Mouse (Mus musculus): ENCODE results near the gene Stx16. TPM values are rescaled to one million over a fixed set of nuclear protein-coding genes. Genes with fewer than 3 reads are reported as not detected.

The Stx16 gene
- polyA plus RNA-seq, 1 experiment from 2014 or later, result 8.4 TPM

- Histone ChIP-seq H3K4me3 (ENCODE audit: low read depth, low read length) (no peak overlapping the region), H3K4me1 (ENCODE audit: control insufficient read depth, insufficient read depth, low read length) (0 out of 2 replicates have a peak, but pooled peaks cover 2% of the 10 kb centered on the region), H3K4me2 (ENCODE audit: low read depth, low read length) (no peak overlapping the region), H3K9me3 (ENCODE audit: control insufficient read depth, low read length) (no peaks in the 10 kb centered on the region), H3K27ac (ENCODE audit: low read depth, low read length) (no peak overlapping the region), H3K36me3 (ENCODE audit: control insufficient read depth, insufficient read depth, low read length) (no peaks in the 10 kb centered on the region), H3K9ac (replicated peaks; ENCODE audit: low read depth, low read length) (no peak overlapping the region), H3K27me3 (ENCODE audit: control insufficient read depth, insufficient read depth, low read length) (no peaks in the 10 kb centered on the region)
- 85% methylated on average over 12 of the region's 12 CpGs for WGBS
- ATAC-seq (ENCODE audit: low read depth), result no peak
Observed at GRCm38 (mm10) chr2:174114148-174114864, 38.2 kb downstream of the Stx16 start.

GRCm38 (mm10) chr2:174116929-174117328 lies 40.8 kb downstream of the Stx16 start:
- ATAC-seq (ENCODE audit: low read depth), result no peak
- H3K36me3 ChIP-seq (ENCODE audit: control insufficient read depth, insufficient read depth, low read length), result no peaks in the 10 kb centered on the region
- H3K27ac ChIP-seq (ENCODE audit: low read depth, low read length), result no peak overlapping the region
- no peak overlapping the region for H3K4me3 ChIP-seq (ENCODE audit: low read depth, low read length)
- no peaks in the 10 kb centered on the region for H3K27me3 ChIP-seq (ENCODE audit: control insufficient read depth, insufficient read depth, low read length)
- H3K9ac ChIP-seq (replicated peaks; ENCODE audit: low read depth, low read length), result no peak overlapping the region
- no peaks in the 10 kb centered on the region for H3K4me1 ChIP-seq (ENCODE audit: control insufficient read depth, insufficient read depth, low read length)
- no peaks in the 10 kb centered on the region for H3K9me3 ChIP-seq (ENCODE audit: control insufficient read depth, low read length)
- H3K4me2 ChIP-seq (ENCODE audit: low read depth, low read length), result no peak overlapping the region
- 42% methylated on average over 16 of the region's 16 CpGs for WGBS

- Histone ChIP-seq H3K27ac (ENCODE audit: low read depth, low read length) (no peak overlapping the region), H3K27me3 (ENCODE audit: control insufficient read depth, insufficient read depth, low read length) (no peaks in the 10 kb centered on the region), H3K4me1 (ENCODE audit: control insufficient read depth, insufficient read depth, low read length) (no peaks in the 10 kb centered on the region), H3K4me2 (ENCODE audit: low read depth, low read length) (no peak overlapping the region), H3K9me3 (ENCODE audit: control insufficient read depth, low read length) (no peaks in the 10 kb centered on the region), H3K9ac (replicated peaks; ENCODE audit: low read depth, low read length) (no peak overlapping the region), H3K4me3 (ENCODE audit: low read depth, low read length) (no peak overlapping the region), H3K36me3 (ENCODE audit: control insufficient read depth, insufficient read depth, low read length) (no peaks in the 10 kb centered on the region)
- ATAC-seq (ENCODE audit: low read depth), result peak; percentile 67; the same call in 1 of the 2 replicates
- 35% methylated on average over 11 of the region's 11 CpGs for WGBS
Observed at GRCm38 (mm10) chr2:174118141-174118540, 42.0 kb downstream of the Stx16 start.

GRCm38 (mm10) chr2:174119259-174119658 lies 43.2 kb downstream of the Stx16 start:
- no peaks in the 10 kb centered on the region for H3K27me3 ChIP-seq (ENCODE audit: control insufficient read depth, insufficient read depth, low read length)
- no peak overlapping the region for H3K27ac ChIP-seq (ENCODE audit: low read depth, low read length)
- H3K4me2 ChIP-seq (ENCODE audit: low read depth, low read length), result no peak overlapping the region
- H3K36me3 ChIP-seq (ENCODE audit: control insufficient read depth, insufficient read depth, low read length), result no peaks in the 10 kb centered on the region
- ATAC-seq (ENCODE audit: low read depth), result no peak
- H3K9ac ChIP-seq (replicated peaks; ENCODE audit: low read depth, low read length), result no peak overlapping the region
- H3K4me1 ChIP-seq (ENCODE audit: control insufficient read depth, insufficient read depth, low read length), result no peaks in the 10 kb centered on the region
- H3K4me3 ChIP-seq (ENCODE audit: low read depth, low read length), result no peak overlapping the region
- no peaks in the 10 kb centered on the region for H3K9me3 ChIP-seq (ENCODE audit: control insufficient read depth, low read length)
- WGBS, result 92% methylated on average over 11 of the region's 11 CpGs

- no peak overlapping the region for H3K4me2 ChIP-seq (ENCODE audit: low read depth, low read length)
- no peak overlapping the region for H3K4me3 ChIP-seq (ENCODE audit: low read depth, low read length)
- H3K4me1 ChIP-seq (ENCODE audit: control insufficient read depth, insufficient read depth, low read length), result no peaks in the 10 kb centered on the region
- ATAC-seq (ENCODE audit: low read depth), result no peak
- H3K27me3 ChIP-seq (ENCODE audit: control insufficient read depth, insufficient read depth, low read length), result no peaks in the 10 kb centered on the region
- H3K9me3 ChIP-seq (ENCODE audit: control insufficient read depth, low read length), result no peaks in the 10 kb centered on the region
- H3K36me3 ChIP-seq (ENCODE audit: control insufficient read depth, insufficient read depth, low read length), result no peaks in the 10 kb centered on the region
- 97% methylated on average over 19 of the region's 19 CpGs for WGBS
- H3K9ac ChIP-seq (replicated peaks; ENCODE audit: low read depth, low read length), result no peak overlapping the region
- H3K27ac ChIP-seq (ENCODE audit: low read depth, low read length), result no peak overlapping the region
Observed at GRCm38 (mm10) chr2:174120631-174121030, 44.5 kb downstream of the Stx16 start.

- WGBS, result 89% methylated on average over 12 of the region's 12 CpGs
- H3K4me1 ChIP-seq (ENCODE audit: control insufficient read depth, insufficient read depth, low read length), result peaks cover under 1% of the 10 kb centered on the region; the same call in 1 of the 2 replicates
- H3K4me2 ChIP-seq (ENCODE audit: low read depth, low read length), result no peak overlapping the region
- H3K36me3 ChIP-seq (ENCODE audit: control insufficient read depth, insufficient read depth, low read length), result no peaks in the 10 kb centered on the region
- no peaks in the 10 kb centered on the region for H3K27me3 ChIP-seq (ENCODE audit: control insufficient read depth, insufficient read depth, low read length)
- H3K27ac ChIP-seq (ENCODE audit: low read depth, low read length), result no peak overlapping the region
- H3K9ac ChIP-seq (replicated peaks; ENCODE audit: low read depth, low read length), result no peak overlapping the region
- no peaks in the 10 kb centered on the region for H3K9me3 ChIP-seq (ENCODE audit: control insufficient read depth, low read length)
- no peak overlapping the region for H3K4me3 ChIP-seq (ENCODE audit: low read depth, low read length)
- ATAC-seq (ENCODE audit: low read depth), result no peak
Observed at GRCm38 (mm10) chr2:174121411-174121947, 45.4 kb downstream of the Stx16 start.

- no peak overlapping the region for H3K4me2 ChIP-seq (ENCODE audit: low read depth, low read length)
- no peaks in the 10 kb centered on the region for H3K36me3 ChIP-seq (ENCODE audit: control insufficient read depth, insufficient read depth, low read length)
- no peak overlapping the region for H3K9ac ChIP-seq (replicated peaks; ENCODE audit: low read depth, low read length)
- H3K9me3 ChIP-seq (ENCODE audit: control insufficient read depth, low read length), result no peaks in the 10 kb centered on the region
- ATAC-seq (ENCODE audit: low read depth), result no peak
- H3K4me1 ChIP-seq (ENCODE audit: control insufficient read depth, insufficient read depth, low read length), result peaks cover 9% of the 10 kb centered on the region
- no peaks in the 10 kb centered on the region for H3K27me3 ChIP-seq (ENCODE audit: control insufficient read depth, insufficient read depth, low read length)
- 98% methylated on average over 2 of the region's 2 CpGs for WGBS
- H3K4me3 ChIP-seq (ENCODE audit: low read depth, low read length), result no peak overlapping the region
- H3K27ac ChIP-seq (ENCODE audit: low read depth, low read length), result no peak overlapping the region
Observed at GRCm38 (mm10) chr2:174122331-174122730, 46.2 kb downstream of the Stx16 start.

GRCm38 (mm10) chr2:174123731-174124130 lies 47.6 kb downstream of the Stx16 start:
- Histone ChIP-seq H3K27me3 (ENCODE audit: control insufficient read depth, insufficient read depth, low read length) (no peaks in the 10 kb centered on the region), H3K9me3 (ENCODE audit: control insufficient read depth, low read length) (no peaks in the 10 kb centered on the region), H3K9ac (replicated peaks; ENCODE audit: low read depth, low read length) (no peak overlapping the region), H3K4me3 (ENCODE audit: low read depth, low read length) (no peak overlapping the region), H3K27ac (ENCODE audit: low read depth, low read length) (no peak overlapping the region), H3K4me1 (ENCODE audit: control insufficient read depth, insufficient read depth, low read length) (peaks cover 9% of the 10 kb centered on the region), H3K4me2 (ENCODE audit: low read depth, low read length) (no peak overlapping the region), H3K36me3 (ENCODE audit: control insufficient read depth, insufficient read depth, low read length) (no peaks in the 10 kb centered on the region)
- WGBS, result 78% methylated on average over 3 of the region's 3 CpGs
- ATAC-seq (ENCODE audit: low read depth), result no peak

- peak; percentile 81 for ATAC-seq (ENCODE audit: low read depth)
- peak overlapping the region; percentile 20; the same call in 1 of the 2 replicates for H3K4me2 ChIP-seq (ENCODE audit: low read depth, low read length)
- no peak overlapping the region for H3K4me3 ChIP-seq (ENCODE audit: low read depth, low read length)
- WGBS, result 10% methylated on average over 21 of the region's 21 CpGs
- H3K27me3 ChIP-seq (ENCODE audit: control insufficient read depth, insufficient read depth, low read length), result no peaks in the 10 kb centered on the region
- no peaks in the 10 kb centered on the region for H3K9me3 ChIP-seq (ENCODE audit: control insufficient read depth, low read length)
- no peak overlapping the region for H3K27ac ChIP-seq (ENCODE audit: low read depth, low read length)
- 0 out of 2 replicates have a peak overlapping the region, but pooled peaks have one; percentile 12 for H3K9ac ChIP-seq (replicated peaks; ENCODE audit: low read depth, low read length)
- H3K4me1 ChIP-seq (ENCODE audit: control insufficient read depth, insufficient read depth, low read length), result peaks cover 9% of the 10 kb centered on the region
- no peaks in the 10 kb centered on the region for H3K36me3 ChIP-seq (ENCODE audit: control insufficient read depth, insufficient read depth, low read length)
Observed at GRCm38 (mm10) chr2:174126522-174127375, 50.6 kb downstream of the Stx16 start.

All from neural tube, embryonic 14.5 days (tissue).